Mouse (Mus musculus): Measurements from ENCODE around the gene Gm11444.

The Gm11444 gene

GRCm38 (mm10) chr11:85835753-85836522 is 14.2 kb downstream of the Gm11444 start:
- no peak for DNase-seq (ENCODE audit: low spot score)

DNA sequence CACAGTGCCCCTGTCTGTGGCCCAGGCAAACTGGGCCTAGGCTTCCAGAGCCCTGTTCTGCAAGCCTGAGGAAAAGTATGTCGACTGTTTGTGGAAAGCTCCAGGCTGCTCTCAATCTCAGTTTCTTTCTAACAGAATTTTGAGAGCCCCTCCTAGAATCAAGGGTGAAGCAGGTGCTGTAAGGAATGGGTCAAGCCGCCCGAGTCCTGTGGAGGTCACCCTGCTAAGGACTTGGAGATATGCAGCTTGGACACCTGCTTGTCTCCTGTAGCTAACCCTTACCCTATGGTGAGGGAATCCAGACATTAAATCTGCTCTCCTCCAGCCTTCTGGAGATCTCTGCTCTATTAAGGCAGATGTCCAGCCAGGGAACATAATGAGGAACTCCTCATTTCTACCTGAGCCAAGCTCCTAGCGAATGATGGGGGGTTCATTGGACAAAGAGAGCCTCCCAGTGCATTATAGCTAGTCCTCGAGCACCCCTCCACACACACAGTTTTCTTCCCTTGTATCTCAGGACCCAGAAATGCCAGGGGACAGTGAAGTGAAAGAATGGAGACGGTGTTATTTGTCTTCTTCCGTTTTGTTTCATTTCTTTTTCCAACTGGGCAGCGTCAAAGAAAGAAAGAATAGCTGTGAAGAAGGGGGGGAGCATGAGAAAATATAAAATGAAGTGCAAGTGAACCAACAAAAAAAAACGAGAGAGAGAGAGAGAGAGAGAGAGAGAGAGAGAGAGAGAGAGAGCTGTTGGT is 15.0 kb downstream of the Gm11444 start:
- DNase-seq (ENCODE audit: low spot score) = no peak

- no peak for DNase-seq (ENCODE audit: low spot score)
These were observed 15.7 kb downstream of the Gm11444 start for GRCm38 (mm10) chr11:85834386-85834931.

DNA sequence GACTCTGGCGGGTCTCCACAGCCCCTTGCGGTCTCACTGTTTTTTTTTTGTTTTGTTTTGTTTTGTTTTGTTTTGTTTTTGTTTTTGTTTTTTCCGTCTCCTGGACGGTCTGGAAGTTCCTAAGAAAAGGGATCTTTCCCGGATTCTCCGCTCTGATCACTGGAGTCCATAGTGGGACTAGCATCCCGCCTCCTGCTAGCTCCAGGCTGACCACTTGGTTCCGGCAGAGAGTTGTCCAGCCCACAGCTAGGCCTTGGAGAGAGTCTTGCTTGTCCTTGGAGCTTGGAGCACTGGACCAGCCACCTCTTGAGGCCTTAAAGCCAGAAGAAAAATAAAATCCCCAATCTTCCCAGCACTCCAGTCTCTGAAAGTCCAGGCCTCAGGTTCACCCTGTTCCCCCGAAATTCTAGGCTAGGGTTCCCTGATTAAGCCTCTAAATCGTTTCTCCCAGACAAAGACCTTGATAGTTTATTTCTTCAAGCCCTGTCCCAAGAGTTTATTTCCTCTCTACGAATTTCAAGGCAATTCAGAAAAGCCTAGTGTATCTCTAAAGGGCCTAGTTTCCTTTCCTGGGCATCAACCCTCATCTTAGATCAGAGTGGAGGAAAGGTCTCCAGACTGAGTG is 16.3 kb downstream of the Gm11444 start:
- no peak for DNase-seq (ENCODE audit: low spot score)

DNA sequence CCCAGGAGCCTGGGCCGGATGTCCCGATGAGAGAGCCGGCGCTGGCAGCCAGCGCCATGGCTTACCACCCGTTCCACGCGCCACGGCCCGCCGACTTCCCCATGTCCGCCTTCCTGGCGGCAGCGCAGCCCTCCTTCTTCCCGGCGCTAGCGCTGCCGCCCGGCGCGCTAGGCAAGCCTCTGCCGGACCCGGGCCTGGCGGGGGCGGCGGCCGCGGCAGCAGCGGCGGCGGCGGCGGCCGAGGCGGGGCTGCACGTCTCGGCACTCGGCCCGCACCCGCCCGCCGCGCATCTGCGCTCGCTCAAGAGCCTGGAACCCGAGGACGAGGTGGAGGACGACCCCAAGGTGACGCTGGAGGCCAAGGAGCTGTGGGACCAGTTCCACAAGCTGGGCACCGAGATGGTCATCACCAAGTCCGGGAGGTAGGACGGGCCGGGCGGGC is 17.0 kb downstream of the Gm11444 start:
- no peak for DNase-seq (ENCODE audit: low spot score)

DNA sequence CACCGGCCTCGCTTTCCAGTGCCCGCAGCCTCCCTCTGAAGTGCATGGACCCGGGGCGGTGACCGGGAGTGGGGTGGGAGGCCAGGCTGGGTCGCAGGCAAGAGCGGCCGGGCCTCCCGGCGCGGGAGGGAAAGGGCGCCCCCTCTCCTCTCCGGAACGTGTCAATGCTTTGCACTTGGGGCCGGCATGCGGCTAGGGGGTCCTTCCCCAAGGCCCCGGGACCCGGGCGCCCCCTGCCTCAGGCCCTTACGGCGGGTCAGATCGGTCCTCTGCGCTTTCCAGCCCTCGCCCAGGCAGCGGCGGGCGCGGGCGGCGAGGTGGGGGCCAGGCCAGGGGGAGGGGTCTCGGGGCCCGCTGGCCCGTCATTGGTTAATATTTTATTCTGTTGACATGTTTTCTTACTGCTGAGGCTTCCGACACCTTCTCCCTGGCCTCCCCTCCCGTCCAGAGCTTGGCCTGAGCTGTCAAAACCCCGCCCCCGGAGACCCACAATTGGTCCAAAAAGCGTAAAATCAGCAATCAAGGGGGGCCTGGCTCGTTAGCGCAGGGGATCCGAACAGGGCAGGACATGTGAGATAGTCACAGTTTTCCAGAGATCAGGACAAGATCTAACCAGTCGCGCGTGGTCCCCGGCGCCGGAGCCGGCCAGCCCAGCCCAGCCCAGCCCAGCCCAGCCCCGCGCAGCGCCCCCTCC is 17.8 kb downstream of the Gm11444 start, which contains the start of gene Tbx2:
Tbx2 (plus strand) TSS at position 321 of the 694 bp plus-strand sequence.
- DNase-seq (ENCODE audit: low spot score) = peak; percentile 90

DNA sequence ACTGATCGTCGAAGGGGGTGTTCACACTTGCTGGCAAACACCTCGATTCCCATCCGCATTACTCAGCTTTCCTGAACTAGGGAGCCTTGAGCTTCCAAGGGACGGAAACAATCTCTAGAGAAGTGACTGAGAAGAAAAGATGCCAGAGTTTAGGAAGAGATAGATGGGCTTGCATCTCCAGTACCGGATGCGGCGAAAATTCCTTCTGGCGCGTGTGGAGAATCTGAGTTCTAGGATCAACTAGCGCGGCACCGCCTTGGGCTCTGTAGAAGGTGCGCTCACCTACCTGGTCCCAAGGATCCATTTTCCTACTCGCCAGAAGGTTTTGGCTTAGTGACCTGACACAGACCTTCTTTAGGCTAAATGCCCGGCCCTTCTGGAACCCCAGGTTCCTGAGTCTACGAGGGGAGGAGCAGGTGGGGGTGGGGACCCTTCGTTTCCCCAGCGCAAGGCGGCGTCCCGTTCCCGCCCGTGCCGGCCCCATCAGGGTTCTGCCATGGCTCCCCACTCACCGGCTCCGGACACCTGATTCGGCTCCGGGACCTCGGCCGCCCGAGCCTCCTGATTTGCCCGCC is 18.4 kb downstream of the Gm11444 start:
- DNase-seq (ENCODE audit: low spot score) = no peak

DNA sequence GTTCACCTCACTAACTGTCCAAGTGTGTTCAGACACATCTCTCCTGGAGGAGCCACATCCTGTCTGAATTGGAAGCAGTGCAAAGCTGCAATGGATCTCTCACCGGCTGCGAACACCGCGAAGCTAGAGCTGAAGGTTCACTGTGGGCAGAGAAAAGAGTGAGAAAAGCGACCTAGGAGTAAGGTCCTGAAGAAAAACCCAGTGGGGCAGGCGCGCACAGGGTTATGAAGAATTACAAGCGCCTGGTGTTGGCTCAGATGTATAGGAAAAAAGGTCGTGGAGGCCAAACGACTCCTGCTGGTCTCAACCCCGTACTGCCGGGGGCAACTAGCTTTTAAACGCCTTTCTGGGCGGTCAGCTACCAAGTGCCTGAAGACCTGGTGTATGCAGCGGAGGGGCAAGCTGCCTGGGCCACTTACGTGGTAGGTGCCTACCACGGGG is 19.2 kb downstream of the Gm11444 start:
- DNase-seq (ENCODE audit: low spot score) = no peak

DNA sequence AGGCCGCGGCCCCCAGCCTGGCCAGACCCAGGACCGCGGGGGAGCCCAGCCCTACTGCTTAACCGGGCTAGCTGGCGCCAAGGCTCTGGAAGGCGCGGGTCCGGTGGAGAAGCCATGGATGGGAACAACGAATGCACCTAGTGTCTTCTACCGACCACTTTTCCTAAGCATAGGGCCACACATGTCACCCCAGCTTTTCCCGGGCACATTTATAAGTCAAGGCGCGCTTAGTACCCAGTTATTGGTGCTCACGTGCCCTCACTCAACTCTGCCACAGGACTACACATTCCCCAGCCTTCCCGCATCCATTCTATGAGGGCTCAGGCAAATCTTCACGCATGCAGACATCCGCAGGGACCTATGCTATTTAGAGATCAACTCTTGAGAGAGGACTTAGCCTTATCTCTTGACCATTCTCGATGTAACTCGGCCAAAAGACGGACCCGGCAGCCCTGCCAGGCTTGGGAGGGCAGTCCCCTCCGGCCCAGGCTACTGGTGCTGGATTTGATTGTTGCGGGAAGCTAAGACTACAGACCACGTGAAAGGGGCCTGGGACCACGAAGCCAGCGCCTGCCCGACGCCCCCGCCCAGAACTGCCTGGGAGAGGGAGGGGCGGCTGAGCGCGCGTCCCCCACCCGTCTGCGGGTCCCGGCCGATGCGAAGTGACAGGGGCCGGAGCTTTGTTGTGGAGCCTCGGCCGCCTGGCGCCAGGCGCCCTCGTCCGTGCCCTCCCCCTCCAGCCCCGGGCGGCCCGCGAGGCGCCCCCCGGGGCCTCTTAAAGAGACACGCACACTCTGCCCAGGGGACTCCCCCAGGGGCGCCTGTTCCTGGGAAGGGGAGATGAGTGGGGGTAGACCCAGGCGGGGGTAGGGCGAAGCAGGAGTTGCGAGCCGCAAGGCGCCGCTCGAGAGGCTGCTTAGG is 20.4 kb downstream of the Gm11444 start:
- DNase-seq (ENCODE audit: low spot score) = no peak

GRCm38 (mm10) chr11:85828691-85829519 is 21.2 kb downstream of the Gm11444 start:
- DNase-seq (ENCODE audit: low spot score) = no peak

DNA sequence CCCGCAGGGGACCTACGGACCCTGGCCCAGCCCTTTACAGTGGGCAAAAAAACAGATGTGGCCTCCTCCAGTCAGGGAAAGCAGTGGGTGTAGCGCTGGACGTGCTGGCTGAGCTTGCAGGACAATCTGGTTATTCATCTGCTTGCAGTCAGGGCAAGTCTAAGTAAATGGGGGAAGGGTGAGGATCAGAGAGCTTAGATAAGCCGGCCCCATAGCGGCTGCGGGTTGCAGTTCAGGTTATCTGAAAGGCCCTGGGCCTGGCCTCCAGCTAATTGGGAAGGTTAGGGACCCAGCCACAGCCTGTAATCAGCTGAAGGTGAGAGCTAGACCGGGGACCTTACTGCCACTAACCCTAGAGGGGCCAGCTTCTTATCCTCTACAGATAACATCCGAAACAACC is 22.8 kb downstream of the Gm11444 start:
- no peak for DNase-seq (ENCODE audit: low spot score)

- DNase-seq (ENCODE audit: low spot score) = no peak
These were observed 24.3 kb downstream of the Gm11444 start for GRCm38 (mm10) chr11:85825823-85826222.

- no peak for DNase-seq (ENCODE audit: low spot score)
These were observed 25.1 kb downstream of the Gm11444 start for GRCm38 (mm10) chr11:85825031-85825430.

GRCm38 (mm10) chr11:85823794-85824193 is 26.3 kb downstream of the Gm11444 start:
- DNase-seq (ENCODE audit: low spot score) = no peak

- peak; percentile 94 for DNase-seq (ENCODE audit: low spot score)
These were observed 27.0 kb downstream of the Gm11444 start for GRCm38 (mm10) chr11:85823181-85823580.

DNA sequence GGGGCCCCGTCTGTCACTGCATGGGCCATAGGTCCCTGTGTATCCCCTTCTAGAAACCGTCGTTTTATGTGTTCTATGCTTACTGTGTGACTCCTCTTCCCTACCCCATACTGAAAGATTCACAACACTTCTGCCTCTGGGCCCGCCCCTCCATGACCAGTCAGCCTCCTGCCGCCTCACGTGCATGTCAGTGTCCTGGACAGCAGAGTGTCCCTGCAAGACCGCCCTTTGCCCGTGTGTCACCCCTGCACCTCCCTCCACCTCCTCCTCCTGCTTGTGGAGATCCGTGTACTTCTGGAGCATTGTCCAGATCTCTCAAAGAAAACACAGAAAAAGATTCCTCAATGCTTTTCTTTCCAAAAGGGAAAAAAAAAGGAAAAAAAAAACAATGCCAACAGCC is 28.5 kb downstream of the Gm11444 start:
- no peak for DNase-seq (ENCODE audit: low spot score)

DNA sequence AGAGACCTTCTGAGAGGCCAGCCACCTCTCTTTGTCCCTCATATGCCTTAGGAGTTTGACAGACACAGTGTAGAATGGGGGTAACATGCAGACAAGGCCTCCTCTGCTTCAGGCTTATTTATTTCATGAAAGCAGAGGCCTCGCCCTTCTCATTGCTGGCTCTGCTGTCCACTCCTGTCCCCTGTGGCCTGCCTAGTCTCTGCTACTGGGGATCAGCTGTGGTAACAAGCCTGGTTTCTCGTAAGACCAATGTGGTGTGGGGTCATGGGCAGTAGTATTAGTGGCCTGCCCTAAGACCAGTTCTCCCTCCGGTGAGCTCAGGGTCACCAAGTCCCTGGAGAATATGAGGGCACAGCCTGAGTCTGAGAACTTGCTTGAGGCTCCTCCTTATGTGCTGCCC is 29.2 kb downstream of the Gm11444 start:
- DNase-seq (ENCODE audit: low spot score) = no peak

DNA sequence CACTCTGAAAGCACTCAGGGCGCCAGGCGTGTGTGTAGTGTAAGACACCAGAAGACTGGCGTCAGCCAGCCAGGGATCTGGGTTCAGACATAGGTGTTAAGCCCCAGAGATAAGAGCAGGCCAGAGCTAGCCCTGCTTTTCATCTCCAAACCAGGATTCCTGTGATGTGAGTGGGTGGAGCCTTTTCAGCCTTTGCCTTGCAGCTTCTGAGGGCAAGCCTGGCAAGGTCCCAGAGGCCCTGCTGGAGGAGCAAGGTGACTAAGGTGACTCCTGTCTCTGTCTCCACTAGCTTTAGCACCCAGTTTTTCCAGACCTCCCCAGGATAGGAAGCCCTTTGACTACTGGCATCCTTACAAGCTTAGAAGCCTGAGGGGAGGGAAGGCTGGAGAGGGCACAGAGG is 31.7 kb downstream of the Gm11444 start:
- no peak for DNase-seq (ENCODE audit: low spot score)

- DNase-seq (ENCODE audit: low spot score) = no peak
These were observed 33.7 kb downstream of the Gm11444 start for GRCm38 (mm10) chr11:85816471-85816870.

DNA sequence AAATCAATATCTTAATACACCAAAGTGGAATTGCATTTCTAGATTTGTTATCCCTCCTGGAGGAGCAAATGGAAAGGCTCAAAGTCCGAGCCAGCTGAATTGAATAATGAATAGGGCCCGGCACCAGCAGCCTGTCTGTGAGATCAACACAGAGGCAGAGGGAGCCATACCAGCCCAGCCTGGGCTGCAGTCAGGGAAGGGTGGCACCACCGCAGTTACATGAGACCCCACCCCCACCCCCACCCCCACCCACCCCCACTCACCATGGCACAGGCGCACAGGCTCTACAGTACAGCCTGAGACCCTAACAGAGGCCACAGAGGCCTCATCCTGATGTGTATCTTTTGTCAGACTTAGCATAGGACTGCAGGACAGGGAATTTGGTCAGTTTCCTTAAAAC is 35.5 kb downstream of the Gm11444 start:
- no peak for DNase-seq (ENCODE audit: low spot score)
